Mouse (Mus musculus) heart, adult 11 months (tissue): ENCODE data around the gene Fen1.

Source experiments
- DNase-seq: peaks from one replicate; pipeline ENCODE4 v3.0.0; 2022

Fen1 gene

GRCm38 (mm10) chr19:10203848-10204615, at the start of gene Fen1, which contains the start of gene Tmem258:
Fen1 (minus strand) TSS chr19:10204169.
Tmem258 (plus strand) TSS chr19:10204014.
- DNase-seq: peak; percentile 99

GRCm38 (mm10) chr19:10248128-10248527, 44.2 kb upstream of the Fen1 start:
- DNase-seq: no peak

GRCm38 (mm10) chr19:10247165-10247564, 43.2 kb upstream of the Fen1 start:
- no peak for DNase-seq

- DNase-seq: no peak
Observed at GRCm38 (mm10) chr19:10244183-10244582, 40.2 kb upstream of the Fen1 start.

DNA sequence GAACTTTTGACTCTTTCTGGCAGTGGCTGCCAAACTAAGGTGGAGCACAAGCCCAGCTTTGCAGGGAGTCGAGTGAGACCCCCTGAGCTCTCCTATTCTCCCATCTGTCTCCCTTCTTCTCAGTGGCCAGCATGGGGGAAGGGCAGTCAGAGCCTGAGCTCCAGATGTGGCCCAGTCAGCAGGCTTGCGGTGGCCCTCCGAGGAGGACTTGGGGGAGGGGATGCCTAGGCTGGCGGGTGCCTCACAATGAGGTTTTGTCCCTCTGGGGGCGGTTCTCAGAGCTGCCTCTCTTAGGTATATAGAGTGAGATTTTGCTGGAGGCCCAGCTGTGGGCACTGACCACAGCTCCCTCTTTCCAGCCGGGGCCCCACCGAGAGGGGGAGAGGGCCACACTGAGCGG, 38.9 kb upstream of the Fen1 start:
- DNase-seq: no peak

DNA sequence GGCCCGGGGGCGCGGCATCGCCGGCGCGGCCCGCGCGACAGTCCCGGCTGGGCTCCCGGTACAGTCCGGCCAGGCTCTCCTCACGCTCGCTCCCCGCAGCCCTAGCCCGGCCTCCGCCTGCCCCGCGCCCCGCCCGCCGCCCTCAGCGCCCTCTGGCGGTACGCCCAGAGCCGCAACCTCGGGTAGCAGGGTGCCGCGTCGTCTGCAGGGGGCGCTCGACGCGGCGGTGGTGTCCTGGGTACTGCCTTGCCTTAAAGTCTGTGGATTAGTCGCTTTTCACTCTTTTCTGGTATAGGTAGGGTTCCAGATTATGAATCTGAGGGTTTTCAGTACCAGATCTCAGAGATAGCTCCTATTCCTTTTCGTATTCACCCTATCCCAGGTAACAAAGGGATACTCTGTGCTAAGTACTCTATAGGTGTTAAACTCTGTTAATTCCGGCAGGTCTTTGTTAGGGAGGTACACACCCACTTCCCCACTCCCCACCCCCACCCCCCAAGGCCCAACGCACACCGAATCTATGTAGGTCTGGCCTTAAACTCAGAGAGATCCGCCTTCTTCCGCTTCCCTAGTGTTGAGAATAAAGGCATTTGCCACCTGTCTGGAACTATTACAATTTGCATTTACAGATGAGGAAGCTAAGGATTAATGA, 36.8 kb upstream of the Fen1 start, which contains the start of gene Myrf:
Gene Myrf (minus strand): TSS at position 95 of the 652 bp plus-strand sequence.
- DNase-seq: peak; percentile 97

GRCm38 (mm10) chr19:10239975-10240653, 36.1 kb upstream of the Fen1 start:
- DNase-seq: no peak

GRCm38 (mm10) chr19:10239419-10239818, 35.5 kb upstream of the Fen1 start:
- no peak for DNase-seq

DNA sequence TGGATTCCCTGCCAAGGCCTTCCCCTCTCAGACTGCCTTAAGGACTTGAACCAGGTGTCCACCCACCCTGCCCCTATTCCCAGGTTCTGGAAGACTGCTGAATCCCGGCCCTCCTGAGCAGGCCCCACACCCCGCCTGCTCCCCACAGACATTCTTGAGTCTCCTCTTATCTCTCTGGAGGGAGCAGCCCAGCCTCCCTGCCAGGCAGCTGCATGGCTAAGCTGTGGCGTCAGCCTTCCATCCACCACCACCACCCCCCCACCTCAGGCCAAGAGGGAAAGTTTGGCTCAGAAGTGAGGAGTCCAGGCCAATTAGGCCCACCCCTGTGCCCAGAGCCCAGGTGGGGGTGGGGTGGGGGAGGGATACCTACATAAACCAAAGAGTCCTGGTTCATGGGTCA, 34.5 kb upstream of the Fen1 start:
- DNase-seq: no peak

- no peak for DNase-seq
Observed at GRCm38 (mm10) chr19:10235784-10236565, 32.0 kb upstream of the Fen1 start.

DNA sequence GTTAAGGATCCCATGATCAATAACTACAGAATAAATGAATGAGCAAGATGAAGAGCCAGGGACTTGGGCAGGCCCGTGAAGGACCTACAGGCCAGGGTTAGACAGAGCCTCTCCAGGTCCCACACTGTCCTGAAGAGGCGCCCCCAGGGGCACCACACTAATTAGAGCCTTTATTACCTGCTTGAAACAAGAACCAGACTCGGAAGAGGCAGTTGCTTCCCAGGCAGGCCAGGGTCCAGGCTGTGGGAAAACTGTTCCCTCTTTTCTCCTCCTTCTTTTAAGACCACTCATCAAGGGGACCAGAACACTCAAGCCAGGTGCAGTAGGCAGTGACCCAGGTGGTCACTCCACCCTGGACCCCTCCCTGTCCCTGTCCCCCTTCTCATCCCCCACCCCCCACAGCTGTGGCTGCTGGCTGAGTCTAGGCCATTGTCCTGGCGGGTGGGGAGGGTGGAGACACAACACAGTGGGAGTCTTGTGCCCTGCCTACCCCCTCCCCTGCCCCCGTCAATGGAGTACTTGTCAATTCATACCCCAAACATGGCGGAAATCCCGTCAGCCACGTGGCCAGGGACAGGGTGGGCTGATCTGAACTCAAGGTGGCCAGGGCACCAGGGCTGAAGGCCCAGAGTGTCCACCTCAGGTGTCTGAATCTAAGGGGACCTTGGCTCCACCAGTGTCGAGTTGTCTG, 28.5 kb upstream of the Fen1 start:
- no peak for DNase-seq

- DNase-seq: no peak
Observed at GRCm38 (mm10) chr19:10231871-10232270, 27.9 kb upstream of the Fen1 start.

GRCm38 (mm10) chr19:10231016-10231415, 27.0 kb upstream of the Fen1 start:
- no peak for DNase-seq

DNA sequence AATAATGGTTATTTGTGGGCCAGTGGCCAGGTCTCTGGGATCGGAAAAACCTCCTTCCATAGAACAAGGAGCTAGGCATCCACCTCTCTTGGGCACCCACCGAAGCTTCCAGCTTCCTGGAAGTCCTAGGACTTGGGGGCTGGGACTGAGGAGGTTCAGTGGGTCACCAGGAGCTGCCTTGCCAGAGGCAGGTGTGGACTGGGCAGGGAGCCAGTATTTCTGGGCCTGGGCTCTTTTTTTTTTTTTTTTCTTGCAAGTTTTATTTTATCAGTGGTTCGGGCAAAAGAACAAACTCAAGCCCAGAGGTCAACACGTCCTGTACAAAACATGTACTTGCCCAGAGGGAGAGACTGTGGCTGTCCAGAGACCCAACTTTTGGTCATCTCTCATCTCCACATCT, 21.8 kb upstream of the Fen1 start:
- no peak for DNase-seq

- no peak for DNase-seq
Observed at GRCm38 (mm10) chr19:10224637-10225453, 20.9 kb upstream of the Fen1 start.

DNA sequence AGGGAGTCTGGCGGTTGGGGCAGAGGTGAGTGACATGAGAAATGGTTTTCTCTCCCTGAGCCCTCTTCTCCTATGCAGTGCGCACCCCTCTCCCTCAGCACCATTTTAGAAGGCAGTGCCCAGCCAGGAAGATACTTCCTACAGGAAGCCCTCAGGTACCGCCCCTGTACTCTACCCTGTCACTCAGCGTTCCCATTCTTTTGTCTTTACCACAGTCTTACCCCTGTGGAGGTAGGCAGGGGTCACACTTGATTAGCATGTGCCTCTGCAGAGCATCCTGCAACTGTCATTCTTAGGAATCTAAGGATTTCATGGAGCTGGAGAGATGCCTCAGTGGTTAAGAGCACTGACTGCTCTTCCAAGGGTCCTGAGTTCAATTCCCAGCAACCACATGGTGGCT, 19.6 kb upstream of the Fen1 start:
- no peak for DNase-seq

DNA sequence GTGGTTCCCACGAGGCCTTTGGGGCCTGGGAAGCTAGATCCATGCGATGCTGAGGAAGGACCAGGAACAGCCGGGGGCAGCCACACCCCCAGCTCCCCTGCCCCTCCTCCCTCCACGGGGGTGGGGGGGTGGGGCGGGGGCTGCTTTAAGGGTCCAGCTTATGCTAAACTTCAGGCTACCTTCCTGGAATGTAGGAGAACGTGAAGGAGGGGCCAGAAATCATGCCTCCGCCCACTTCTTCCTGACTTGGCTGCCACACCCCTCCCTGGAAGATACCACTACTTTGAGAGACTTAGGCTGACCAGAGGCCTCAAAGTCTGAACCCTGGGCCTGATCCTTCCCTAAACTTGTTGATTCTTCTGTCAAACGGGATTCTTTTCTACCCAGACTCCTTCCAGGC, 18.7 kb upstream of the Fen1 start:
- DNase-seq: no peak

- no peak for DNase-seq
Observed at GRCm38 (mm10) chr19:10221585-10221984, 17.6 kb upstream of the Fen1 start.

DNA sequence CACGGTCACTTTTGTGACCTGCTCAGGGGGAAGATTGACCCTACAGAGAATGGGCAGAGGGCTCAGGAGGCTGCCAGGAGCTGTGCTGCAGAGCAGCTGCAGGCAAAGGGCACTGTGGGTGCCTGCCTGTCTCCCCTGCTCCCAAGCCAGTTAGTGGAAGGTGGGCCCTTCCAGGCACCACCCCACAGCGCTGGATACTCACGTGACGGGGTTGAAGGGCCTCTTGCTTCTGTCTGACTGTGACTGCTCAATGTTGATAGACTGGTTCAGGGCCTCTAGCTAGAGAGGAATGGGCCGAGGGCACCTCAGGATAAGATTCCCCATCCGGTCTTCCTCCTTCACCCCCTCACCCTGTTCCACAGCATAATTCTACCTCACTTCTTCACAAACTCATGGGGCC, 15.6 kb upstream of the Fen1 start:
- DNase-seq: no peak

- no peak for DNase-seq
Observed at GRCm38 (mm10) chr19:10219108-10219507, 15.1 kb upstream of the Fen1 start.

DNA sequence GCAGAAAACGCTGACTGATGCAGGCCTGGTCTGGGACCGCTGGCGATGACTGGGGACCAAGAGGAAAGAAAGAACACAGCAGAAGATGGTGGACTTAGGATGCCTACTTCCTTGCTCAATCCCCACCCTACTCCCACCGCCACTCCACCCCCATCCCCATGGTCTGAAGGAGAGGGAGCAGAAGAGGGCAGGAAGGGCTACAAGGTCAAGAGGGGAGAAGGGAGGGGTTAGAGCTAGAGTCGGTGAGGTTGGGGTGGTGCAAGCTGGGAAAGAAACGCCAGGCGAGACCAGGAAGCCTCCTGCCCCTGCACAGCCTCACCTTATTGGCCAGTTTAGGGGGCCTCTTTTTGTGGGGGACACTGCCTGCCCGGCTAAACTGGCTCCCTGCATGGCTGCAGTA, 12.1 kb upstream of the Fen1 start:
- no peak for DNase-seq
